Mouse (Mus musculus) small intestine, adult 2 months (tissue): ENCODE results near the gene Npc1l1.

Source experiments
- CTCF ChIP-seq: fragments of 200-500 bp; IDR thresholded peaks from 2 replicates; pipeline ENCODE4 v1.5.1; 2012; ENCODE audit warnings: low read depth, mild to moderate bottlenecking, control low read depth, inconsistent platforms, low read length, moderate library complexity, mixed read lengths; ENCODE audit not compliant: insufficient replicate concordance, insufficient read length; ENCODE audit errors: extremely low read depth
- POLR2A ChIP-seq: fragments of 200-500 bp; IDR thresholded peaks from 2 replicates; pipeline ENCODE4 v1.6.1; 2012; ENCODE audit warnings: low read depth, mild to moderate bottlenecking, control low read depth, inconsistent platforms, low read length, moderate library complexity

GRCm38 (mm10) chr11:6233025-6233424, 3.1 kb upstream of the Npc1l1 start:
- TF ChIP-seq CTCF (no peak), POLR2A (no peak)
